Comparison of ENCODE assay signal across 31 mouse cellular contexts in the genomic region with DNA sequence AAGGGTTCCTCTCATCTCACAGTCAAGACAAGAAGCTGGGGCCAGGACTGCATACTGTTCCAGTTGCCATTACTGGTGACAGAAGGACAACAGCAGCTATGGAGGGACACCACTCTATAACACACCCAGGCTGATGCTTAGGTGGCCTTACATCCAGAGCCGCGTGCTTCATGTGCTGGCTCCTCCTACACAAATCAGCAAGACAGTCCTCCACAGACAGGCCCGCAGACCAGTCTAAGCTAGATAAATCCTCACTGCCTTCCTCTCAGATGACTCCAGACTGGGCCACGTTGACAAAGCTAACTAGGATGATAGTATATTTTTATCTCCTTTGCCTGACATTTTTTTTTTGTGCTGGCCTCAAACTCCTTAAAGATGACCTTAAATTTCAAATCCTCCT.
"Had no signal": no experiment of that assay in that cellular context is flagged by ENCODE, and none has a peak within 500 bp of the region (broad histone marks: within the 10 kb centered on the region; RNA-seq: fewer than 3 reads in every experiment).

No protein-coding gene starts in this region.

- ATAC-seq: liver, embryonic 12.5 days; liver, postnatal 0 days; lung, postnatal 0 days; midbrain, embryonic 13.5 days; midbrain, embryonic 15.5 days; midbrain, embryonic 16.5 days had no signal

- DNase-seq: left cerebral cortex, postnatal 4 days; liver; liver, embryonic 13.5 days; liver, postnatal 0 days; lung, adult 18-20 months; lung, adult 2 months; lung, embryonic 14.5 days; lung, postnatal 10 days; lung, postnatal 14 days; lung, postnatal 36 days; lung, postnatal 4 days; midbrain, embryonic 14.5 days had no signal

- H3K4me2 ChIP-seq: limb, embryonic 12.5 days; limb, embryonic 13.5 days; limb, embryonic 15.5 days; liver, embryonic 11.5 days; liver, embryonic 12.5 days; liver, embryonic 13.5 days; liver, embryonic 15.5 days; lung, embryonic 14.5 days; lung, embryonic 15.5 days; midbrain, embryonic 11.5 days; midbrain, embryonic 12.5 days; midbrain, embryonic 13.5 days; midbrain, embryonic 15.5 days; neural tube, embryonic 12.5 days had no signal

- H3K9ac ChIP-seq: limb, embryonic 12.5 days; limb, embryonic 13.5 days; limb, embryonic 15.5 days; liver, embryonic 12.5 days; liver, embryonic 13.5 days; liver, embryonic 14.5 days; liver, embryonic 15.5 days; liver, postnatal 0 days; lung, embryonic 14.5 days; lung, embryonic 15.5 days; midbrain, embryonic 12.5 days; midbrain, embryonic 13.5 days; midbrain, embryonic 15.5 days; neural tube, embryonic 12.5 days had no signal

- H3K27me3 ChIP-seq: limb, embryonic 13.5 days; limb, embryonic 15.5 days; liver, embryonic 12.5 days; liver, embryonic 13.5 days; liver, embryonic 15.5 days; lung, embryonic 15.5 days; midbrain, embryonic 12.5 days; midbrain, embryonic 13.5 days; midbrain, embryonic 15.5 days; neural tube, embryonic 12.5 days had no signal

- H3K27ac ChIP-seq: limb, embryonic 10.5 days; limb, embryonic 12.5 days; limb, embryonic 13.5 days; limb, embryonic 15.5 days; liver, embryonic 12.5 days; liver, embryonic 13.5 days; liver, embryonic 14.5 days; liver, embryonic 15.5 days; lung, embryonic 15.5 days; macrophage; midbrain, embryonic 10.5 days; midbrain, embryonic 12.5 days; midbrain, embryonic 13.5 days; midbrain, embryonic 15.5 days; neural tube, embryonic 12.5 days had no signal

- H3K36me3 ChIP-seq: limb, embryonic 10.5 days; limb, embryonic 12.5 days; limb, embryonic 13.5 days; limb, embryonic 15.5 days; liver, embryonic 12.5 days; liver, embryonic 13.5 days; liver, embryonic 15.5 days; lung, embryonic 15.5 days; midbrain, embryonic 10.5 days; midbrain, embryonic 12.5 days; midbrain, embryonic 13.5 days; midbrain, embryonic 15.5 days; neural tube, embryonic 12.5 days had no signal

- H3K4me3 ChIP-seq: limb, embryonic 10.5 days; limb, embryonic 12.5 days; limb, embryonic 13.5 days; limb, embryonic 15.5 days; liver, embryonic 12.5 days; liver, embryonic 13.5 days; liver, embryonic 15.5 days; lung, embryonic 15.5 days; midbrain, embryonic 10.5 days; midbrain, embryonic 12.5 days; midbrain, embryonic 13.5 days; midbrain, embryonic 15.5 days; myocyte; neural tube, embryonic 12.5 days had no signal

- H3K9me3 ChIP-seq: limb, embryonic 10.5 days; limb, embryonic 12.5 days; limb, embryonic 13.5 days; limb, embryonic 15.5 days; liver, embryonic 12.5 days; liver, embryonic 13.5 days; liver, embryonic 15.5 days; lung, embryonic 15.5 days; midbrain, embryonic 10.5 days; midbrain, embryonic 12.5 days; midbrain, embryonic 13.5 days; midbrain, embryonic 15.5 days; neural tube, embryonic 12.5 days had no signal

- H3K4me1 ChIP-seq: limb, embryonic 10.5 days; limb, embryonic 12.5 days; limb, embryonic 13.5 days; limb, embryonic 15.5 days; liver, embryonic 13.5 days; lung, embryonic 15.5 days; midbrain, embryonic 10.5 days; midbrain, embryonic 12.5 days; midbrain, embryonic 13.5 days; midbrain, embryonic 15.5 days; neural tube, embryonic 12.5 days had no signal
